Mouse (Mus musculus) lung, postnatal 0 days (tissue): Measurements from ENCODE around the gene Serp1. TPM values are rescaled to one million over a fixed set of nuclear protein-coding genes. Genes with fewer than 3 reads are reported as not detected.

ENCODE experiments used
- ATAC-seq: fragments of 200-750 bp; cut with Nextera tagmentation; 2 replicates; pipeline ENCODE4 v1.8.0; 2017; ENCODE audit warnings: moderate library complexity
- DNase-seq: peaks from one replicate; pipeline ENCODE4 v3.0.0-alpha.2; 2016; ENCODE audit warnings: low spot score
- H3K27ac ChIP-seq: fragments of 300-500 bp; sonication (generic); 2 replicates; pipeline ENCODE4 v1.5.1; 2014; ENCODE audit warnings: antibody characterized with exemption, mild to moderate bottlenecking, low read length, mixed read lengths
- H3K27me3 ChIP-seq: fragments of 300-500 bp; sonication (generic); replicated peaks from 2 replicates; pipeline ENCODE4 v1.6.1; 2014; ENCODE audit warnings: low read length, mixed read lengths; ENCODE audit not compliant: insufficient read depth
- H3K36me3 ChIP-seq: fragments of 300-500 bp; sonication (generic); 2 replicates; pipeline ENCODE4 v1.6.1; 2014; ENCODE audit warnings: low read length, mixed read lengths; ENCODE audit not compliant: insufficient read depth
- H3K4me1 ChIP-seq: fragments of 300-500 bp; sonication (generic); 2 replicates; pipeline ENCODE4 v1.6.1; 2014; ENCODE audit warnings: antibody characterized with exemption, low read depth, low read length, mixed read lengths; ENCODE audit not compliant: insufficient read depth
- H3K4me2 ChIP-seq: fragments of 300-500 bp; sonication (generic); replicated peaks from 2 replicates; pipeline ENCODE4 v1.6.1; 2014; ENCODE audit warnings: low read depth, mild to moderate bottlenecking, low read length, moderate library complexity, mixed read lengths
- H3K4me3 ChIP-seq: fragments of 300-500 bp; sonication (generic); 2 replicates; pipeline ENCODE4 v1.5.1; 2014; ENCODE audit warnings: low read depth, low read length
- H3K9ac ChIP-seq: fragments of 300-500 bp; sonication (generic); replicated peaks from 2 replicates; pipeline ENCODE4 v1.6.1; 2014; ENCODE audit warnings: low read depth, mild to moderate bottlenecking
- H3K9me3 ChIP-seq: fragments of 300-500 bp; sonication (generic); 2 replicates; pipeline ENCODE4 v1.6.1; 2016; ENCODE audit warnings: low read length, mixed read lengths
- CTCF ChIP-seq: IDR thresholded peaks from 2 replicates; pipeline ENCODE4 v1.5.1; 2016; ENCODE audit warnings: antibody characterized with exemption, mild to moderate bottlenecking
- EP300 ChIP-seq: IDR thresholded peaks from 2 replicates; pipeline ENCODE4 v1.6.1; 2016; ENCODE audit warnings: antibody characterized with exemption, mild to moderate bottlenecking, control low read depth
- WGBS: fragments of 180-500 bp; shearing (Covaris S2); extraction: QIAGEN DNeasy Blood & Tissue Kit; methylation state at CpG from one replicate; pipeline ENCODE4 v1.1.7; 2014; 5-methylcytosine and 5-hydroxymethylcytosine counted together
- polyA plus RNA-seq: library from polyadenylated mRNA; unstranded; fragments of >200 nt; fragmentation: Nextera tagmentation; extraction: Ambion mirVana; gene quantifications from 2 replicates; pipeline ENCODE4 v1.2.1, GENCODE M21; 2015

The Serp1 gene
- polyA plus RNA-seq, 1 experiment from 2014 or later, result 117 TPM

DNA sequence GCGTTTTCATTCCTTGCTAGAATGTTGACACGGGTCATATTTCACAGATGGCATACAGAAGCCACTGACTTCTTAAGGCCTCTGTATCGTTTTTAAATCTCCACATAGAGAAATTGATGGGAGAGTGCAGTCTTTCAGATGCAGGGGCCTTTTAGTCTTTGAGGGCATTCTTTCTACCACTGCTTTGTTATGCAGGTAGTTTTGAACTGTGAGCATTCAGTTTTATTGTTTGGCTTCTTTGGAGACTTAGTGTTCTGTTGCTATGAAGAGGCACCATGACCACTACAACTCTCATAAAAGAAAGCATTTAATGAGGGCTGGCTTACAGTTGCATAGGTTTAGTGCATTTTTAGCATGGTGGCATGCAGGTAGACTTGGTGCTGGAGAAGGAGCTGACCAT, 10.9 kb upstream of the Serp1 start:
- no peak for ATAC-seq
- Histone ChIP-seq H3K9ac (no peak overlapping the region), H3K27me3 (no peaks in the 10 kb centered on the region), H3K4me2 (no peak overlapping the region), H3K4me1 (no peaks in the 10 kb centered on the region), H3K4me3 (no peak overlapping the region), H3K36me3 (peaks cover 16% of the 10 kb centered on the region; the same call in 1 of the 2 replicates), H3K27ac (no peak overlapping the region), H3K9me3 (no peaks in the 10 kb centered on the region)
- 88% methylated on average over 3 of the region's 3 CpGs for WGBS
- TF ChIP-seq EP300 (no peak), CTCF (no peak)
- DNase-seq, result no peak

GRCm38 (mm10) chr3:58526408-58526737, 681 bp upstream of the Serp1 start:
- peak; percentile 10 for DNase-seq
- Histone ChIP-seq H3K9me3 (no peaks in the 10 kb centered on the region), H3K27ac (peak overlapping the region; percentile 98), H3K27me3 (no peaks in the 10 kb centered on the region), H3K36me3 (no peaks in the 10 kb centered on the region), H3K4me2 (peak overlapping the region; percentile 67), H3K9ac (no peak overlapping the region), H3K4me3 (peak overlapping the region; percentile 94), H3K4me1 (peaks cover 3% of the 10 kb centered on the region; the same call in 1 of the 2 replicates)
- no peak for ATAC-seq
- TF ChIP-seq EP300, result no peak
- peak; percentile 32 for TF ChIP-seq CTCF
- WGBS, result 2% methylated on average over 4 of the region's 4 CpGs

DNA sequence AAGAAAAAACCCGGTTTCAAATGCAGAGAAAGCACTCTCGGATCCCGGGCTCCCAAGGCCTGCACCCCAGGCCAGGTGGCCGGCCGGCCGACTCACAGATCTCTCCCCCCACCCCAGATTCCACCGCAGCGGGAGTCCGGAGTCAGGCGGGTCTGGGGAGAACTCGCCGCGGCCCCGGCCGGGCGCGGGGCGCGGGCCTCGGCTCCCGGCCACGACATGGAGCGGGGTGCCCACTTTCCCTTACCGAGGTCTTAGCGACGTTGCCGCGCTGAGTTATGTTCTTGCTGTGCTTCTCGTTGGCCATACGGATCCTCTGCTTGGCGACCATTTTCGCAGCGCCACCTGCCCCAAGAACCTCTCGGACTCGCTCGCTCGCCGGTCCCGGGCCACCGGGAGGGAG, 526 bp downstream of the Serp1 start:
- DNase-seq, result no peak
- H3K27me3 ChIP-seq, result no peaks in the 10 kb centered on the region
- ATAC-seq, result peak; percentile 34
- WGBS, result 3% methylated on average over 32 of the region's 40 CpGs
- peak overlapping the region; percentile 88 for H3K4me2 ChIP-seq
- TF ChIP-seq EP300 (no peak), CTCF (no peak)
- H3K9ac ChIP-seq, result peak overlapping the region; percentile 96
- peak overlapping the region; percentile 98 for H3K27ac ChIP-seq
- H3K4me1 ChIP-seq, result peaks cover 3% of the 10 kb centered on the region; the same call in 1 of the 2 replicates
- H3K9me3 ChIP-seq, result no peaks in the 10 kb centered on the region
- H3K36me3 ChIP-seq, result no peaks in the 10 kb centered on the region
- H3K4me3 ChIP-seq, result peak overlapping the region; percentile 94

GRCm38 (mm10) chr3:58524246-58524645, 1.4 kb downstream of the Serp1 start:
- H3K36me3 ChIP-seq, result no peaks in the 10 kb centered on the region
- WGBS, result 30% methylated on average over 4 of the region's 4 CpGs
- H3K9ac ChIP-seq, result peak overlapping the region; percentile 96; the same call in 1 of the 2 replicates
- peaks cover 3% of the 10 kb centered on the region; the same call in 1 of the 2 replicates for H3K4me1 ChIP-seq
- H3K4me2 ChIP-seq, result peak overlapping the region; percentile 88
- no peak for ATAC-seq
- no peak overlapping the region for H3K27ac ChIP-seq
- peak overlapping the region; percentile 94 for H3K4me3 ChIP-seq
- no peak for TF ChIP-seq CTCF
- no peak for TF ChIP-seq EP300
- no peaks in the 10 kb centered on the region for H3K27me3 ChIP-seq
- H3K9me3 ChIP-seq, result no peaks in the 10 kb centered on the region
- DNase-seq, result peak; percentile 30

DNA sequence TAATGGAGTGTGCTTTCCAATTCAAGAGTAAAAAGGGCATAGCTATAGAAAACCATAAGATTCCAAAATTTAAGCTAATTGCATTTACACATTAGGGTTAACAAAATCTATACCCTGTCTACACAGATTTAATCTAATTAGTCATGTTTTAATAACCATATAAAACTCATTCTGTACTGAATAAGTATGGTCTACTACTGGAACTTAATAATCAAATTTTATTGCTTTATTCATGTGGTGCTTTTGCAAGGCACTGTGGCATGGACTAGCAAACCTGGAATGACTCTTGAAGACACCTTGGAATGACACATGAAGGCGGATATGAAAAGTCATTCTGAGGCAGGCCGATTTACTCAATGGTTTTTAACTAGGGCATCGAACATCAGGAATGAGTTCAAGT, 2.3 kb downstream of the Serp1 start:
- Histone ChIP-seq H3K4me2 (no peak overlapping the region), H3K27me3 (no peaks in the 10 kb centered on the region), H3K27ac (no peak overlapping the region), H3K4me3 (no peak overlapping the region), H3K9me3 (no peaks in the 10 kb centered on the region), H3K36me3 (no peaks in the 10 kb centered on the region), H3K4me1 (peaks cover 3% of the 10 kb centered on the region; the same call in 1 of the 2 replicates), H3K9ac (no peak overlapping the region)
- DNase-seq (no peak), ATAC-seq (no peak)
- TF ChIP-seq EP300 (no peak), CTCF (no peak)
- WGBS, result 91% methylated on average over 3 of the region's 3 CpGs

GRCm38 (mm10) chr3:58521361-58521760, 4.3 kb downstream of the Serp1 start:
- no peak for DNase-seq
- TF ChIP-seq EP300, result no peak
- no peak for TF ChIP-seq CTCF
- no peak for ATAC-seq
- Histone ChIP-seq H3K9ac (no peak overlapping the region), H3K4me1 (peaks cover under 1% of the 10 kb centered on the region; the same call in 1 of the 2 replicates), H3K4me3 (no peak overlapping the region), H3K4me2 (no peak overlapping the region), H3K36me3 (no peaks in the 10 kb centered on the region), H3K9me3 (no peaks in the 10 kb centered on the region), H3K27ac (no peak overlapping the region), H3K27me3 (no peaks in the 10 kb centered on the region)
- WGBS, result 77% methylated on average over 2 of the region's 2 CpGs

DNA sequence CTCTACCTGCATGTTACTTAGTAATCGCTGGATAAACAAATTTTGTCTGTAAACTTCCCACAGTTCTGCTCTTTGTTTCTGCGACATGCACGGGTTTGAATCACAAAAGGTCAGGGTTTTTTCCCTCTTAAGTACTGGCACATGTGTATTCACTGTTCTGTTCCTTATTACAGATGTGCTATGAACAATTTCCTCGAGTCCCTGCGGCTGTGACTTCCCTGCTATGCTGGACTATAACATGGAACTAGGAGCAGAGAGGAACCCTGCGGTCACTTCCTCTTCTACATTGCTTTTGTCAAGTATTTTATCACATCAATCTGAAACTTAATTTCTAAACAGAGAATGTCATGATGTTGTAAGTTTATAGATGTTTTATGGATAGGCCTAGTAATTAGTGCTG, 5.4 kb downstream of the Serp1 start:
- Histone ChIP-seq H3K9ac (no peak overlapping the region), H3K4me2 (no peak overlapping the region), H3K4me3 (no peak overlapping the region), H3K4me1 (no peaks in the 10 kb centered on the region), H3K27me3 (no peaks in the 10 kb centered on the region), H3K27ac (no peak overlapping the region), H3K9me3 (no peaks in the 10 kb centered on the region), H3K36me3 (no peaks in the 10 kb centered on the region)
- ATAC-seq (no peak), DNase-seq (no peak)
- WGBS, result 81% methylated on average over 6 of the region's 6 CpGs
- no peak for TF ChIP-seq EP300
